Mouse (Mus musculus): ENCODE measurements around the gene Wdr66.

GRCm38 (mm10) chr5:123327686-123328085, 75.8 kb downstream of the Wdr66 start:
- TF ChIP-seq CTCF (IDR thresholded peaks at IDR 0.05; ENCODE audit: low read depth) (no peak), EP300 (IDR thresholded peaks at IDR 0.05; ENCODE audit: low read depth) (no peak)
